Mouse (Mus musculus) kidney, embryonic 14.5 days (tissue): ENCODE measurements at regions not wholly inside any gene's neighbourhood (a gene's known extent, or its start where the extent isn't known, plus 50 kb on each side); places are given as distances from the start of the nearest gene placed in this dataset.

ENCODE experiments used
- ATAC-seq: fragments of 200-750 bp; cut with Nextera tagmentation; 2 replicates; pipeline ENCODE4 v1.8.0; 2017; ENCODE audit warnings: moderate number of reproducible peaks, mild to moderate bottlenecking, moderate TSS enrichment, moderate library complexity; ENCODE audit not compliant: low FRiP score, low TSS enrichment
- H3K27ac ChIP-seq: fragments of 300-500 bp; sonication (generic); 2 replicates; pipeline ENCODE4 v1.5.1; 2014; ENCODE audit warnings: low read depth, mild to moderate bottlenecking, low read length, moderate library complexity, mixed read lengths
- H3K27me3 ChIP-seq: fragments of 300-500 bp; sonication (generic); 2 replicates; pipeline ENCODE4 v1.6.1; 2014; ENCODE audit warnings: mild to moderate bottlenecking, low read length; ENCODE audit not compliant: control insufficient read depth, insufficient read depth
- H3K36me3 ChIP-seq: fragments of 300-500 bp; sonication (generic); 2 replicates; pipeline ENCODE4 v1.6.1; 2014; ENCODE audit warnings: low read length, mixed read lengths; ENCODE audit not compliant: control insufficient read depth, insufficient read depth
- H3K4me1 ChIP-seq: fragments of 300-500 bp; sonication (generic); 2 replicates; pipeline ENCODE4 v1.6.1; 2014; ENCODE audit warnings: low read length, mixed read lengths; ENCODE audit not compliant: control insufficient read depth, insufficient read depth
- H3K4me2 ChIP-seq: fragments of 300-500 bp; sonication (generic); replicated peaks from 2 replicates; pipeline ENCODE4 v1.6.1; 2014; ENCODE audit warnings: low read depth, mild to moderate bottlenecking, low read length
- H3K4me3 ChIP-seq: fragments of 300-500 bp; sonication (generic); 2 replicates; pipeline ENCODE4 v1.5.1; 2014; ENCODE audit warnings: mild to moderate bottlenecking, low read length
- H3K9ac ChIP-seq: fragments of 300-500 bp; sonication (generic); 2 replicates; pipeline ENCODE4 v1.6.1; 2014; ENCODE audit warnings: low read depth, mild to moderate bottlenecking, low read length, moderate library complexity
- H3K9me3 ChIP-seq: fragments of 300-500 bp; sonication (generic); 2 replicates; pipeline ENCODE4 v1.6.1; 2016; ENCODE audit warnings: low read length; ENCODE audit not compliant: control insufficient read depth
- WGBS: fragments of 180-500 bp; shearing (Covaris S2); extraction: QIAGEN DNeasy Blood & Tissue Kit; methylation state at CpG from one replicate; pipeline ENCODE4 v1.1.7; 2014; 5-methylcytosine and 5-hydroxymethylcytosine counted together

DNA sequence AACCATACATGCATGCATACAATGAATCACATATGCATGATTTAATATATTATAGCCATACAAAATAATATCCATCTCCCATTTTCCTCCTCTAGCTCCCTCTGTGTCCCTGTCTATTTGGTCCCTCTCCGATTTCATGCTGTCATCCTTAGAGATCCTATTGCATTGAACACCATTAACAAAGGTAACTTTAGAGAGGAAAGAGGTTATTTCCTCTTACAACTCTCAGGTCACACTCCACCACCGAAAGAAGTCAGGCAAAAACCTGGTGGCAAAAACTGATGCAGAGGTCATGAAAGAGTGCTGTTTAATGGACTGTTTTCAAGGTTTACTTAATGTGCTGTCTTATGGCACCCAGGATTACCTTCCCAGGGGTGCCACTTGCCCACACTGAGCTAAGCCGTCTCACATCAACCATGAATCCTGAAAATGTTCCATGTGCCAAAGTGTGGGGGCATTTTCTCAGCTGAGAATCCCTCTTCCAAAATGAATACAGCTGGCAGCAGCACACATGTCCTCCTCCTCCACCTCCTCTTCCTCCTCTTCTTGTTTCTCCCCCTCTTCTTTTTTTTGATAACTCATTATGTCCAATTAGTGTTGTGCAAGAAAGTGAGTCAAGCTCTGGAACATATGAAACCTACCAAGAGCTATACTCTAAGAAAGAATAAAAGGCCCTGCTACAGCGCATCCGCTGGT, 212.4 kb downstream of the Efhb start:
- no peak overlapping the region for H3K27ac ChIP-seq
- H3K4me1 ChIP-seq: no peaks in the 10 kb centered on the region
- H3K9ac ChIP-seq: no peak overlapping the region
- H3K4me3 ChIP-seq: no peak overlapping the region
- ATAC-seq: peak; percentile 57; the same call in 1 of the 2 replicates
- no peak overlapping the region for H3K4me2 ChIP-seq
- no peaks in the 10 kb centered on the region for H3K36me3 ChIP-seq
- no peaks in the 10 kb centered on the region for H3K9me3 ChIP-seq
- 58% methylated on average over 5 of the region's 5 CpGs for WGBS
- no peaks in the 10 kb centered on the region for H3K27me3 ChIP-seq

DNA sequence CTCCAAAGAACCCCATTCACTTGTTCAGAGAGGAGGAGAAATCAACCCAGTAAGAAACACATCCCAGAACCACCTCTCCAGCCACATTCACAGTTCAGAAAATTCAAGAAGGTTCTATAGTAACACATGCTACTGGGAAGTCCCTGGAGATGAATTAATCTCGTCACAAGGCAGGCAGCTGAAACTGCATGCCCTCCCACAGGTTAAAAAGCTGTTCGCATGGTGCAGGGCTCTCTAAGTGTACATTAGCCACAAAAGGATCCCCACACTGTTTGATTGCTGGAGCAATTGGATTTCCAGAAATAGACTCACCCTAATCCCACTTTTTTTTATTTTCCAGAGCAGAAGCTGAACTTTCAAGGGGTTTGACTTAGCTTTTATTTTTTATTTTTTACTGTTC, 214.6 kb downstream of the Efhb start:
- no peak overlapping the region for H3K4me3 ChIP-seq
- H3K36me3 ChIP-seq: no peaks in the 10 kb centered on the region
- H3K4me1 ChIP-seq: no peaks in the 10 kb centered on the region
- no peak overlapping the region for H3K4me2 ChIP-seq
- no peak for ATAC-seq
- H3K9me3 ChIP-seq: no peaks in the 10 kb centered on the region
- WGBS: 22% methylated on average over 2 of the region's 2 CpGs
- no peaks in the 10 kb centered on the region for H3K27me3 ChIP-seq
- no peak overlapping the region for H3K27ac ChIP-seq
- H3K9ac ChIP-seq: no peak overlapping the region

DNA sequence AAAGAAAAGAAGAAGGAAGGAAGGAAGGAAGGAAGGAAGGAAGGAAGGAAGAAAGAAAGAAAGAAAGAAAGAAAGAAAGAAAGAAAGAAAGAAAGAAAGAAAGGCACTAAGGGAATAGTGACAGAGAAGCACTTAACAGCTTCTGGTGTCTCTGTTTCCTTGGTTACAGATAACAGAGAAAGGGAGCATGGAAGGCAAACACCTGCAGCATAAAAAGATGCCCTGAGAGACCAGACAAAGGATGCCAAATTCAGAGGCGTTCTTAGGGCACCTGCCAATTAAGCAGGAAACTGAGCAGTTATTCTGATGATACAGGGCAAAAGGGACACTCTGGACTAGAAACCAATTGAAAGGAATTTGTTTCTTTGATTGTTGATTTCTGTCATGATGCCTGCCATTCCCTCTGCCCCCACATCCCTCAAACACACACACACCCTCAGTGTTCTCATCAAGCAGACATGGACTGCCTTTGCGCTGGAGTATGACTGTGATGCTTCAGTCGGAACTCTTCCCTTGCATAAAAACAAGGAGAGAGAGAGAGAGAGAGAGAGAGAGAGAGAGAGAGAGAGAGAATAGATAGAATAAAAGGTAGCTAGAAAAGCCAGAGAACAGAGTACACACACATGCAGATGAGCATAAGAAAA, 215.4 kb downstream of the Efhb start:
- Histone ChIP-seq H3K4me1 (no peaks in the 10 kb centered on the region), H3K36me3 (no peaks in the 10 kb centered on the region), H3K4me2 (no peak overlapping the region), H3K9ac (no peak overlapping the region), H3K4me3 (no peak overlapping the region), H3K9me3 (no peaks in the 10 kb centered on the region), H3K27ac (no peak overlapping the region), H3K27me3 (no peaks in the 10 kb centered on the region)
- ATAC-seq: no peak
- WGBS: 87% methylated on average over 3 of the region's 3 CpGs

DNA sequence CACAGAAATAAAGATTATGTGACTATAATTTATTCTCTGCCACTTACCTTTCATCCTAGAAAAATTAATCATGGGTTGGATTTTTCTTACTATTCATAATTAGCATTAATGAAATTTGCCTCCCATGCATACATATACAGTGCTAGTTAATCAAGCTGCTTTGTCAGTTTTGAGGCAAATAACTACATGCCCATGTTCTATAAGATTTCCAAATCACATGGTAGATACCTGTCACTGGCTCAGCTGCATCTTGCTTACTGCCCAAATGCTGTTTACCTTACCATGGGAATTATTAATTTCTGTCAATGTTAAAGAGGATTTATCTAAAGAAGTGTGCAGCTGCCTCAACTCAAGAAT, 252.7 kb downstream of the Efhb start:
- ATAC-seq: no peak
- Histone ChIP-seq H3K9ac (no peak overlapping the region), H3K4me3 (no peak overlapping the region), H3K36me3 (no peaks in the 10 kb centered on the region), H3K27me3 (no peaks in the 10 kb centered on the region), H3K9me3 (no peaks in the 10 kb centered on the region), H3K4me2 (no peak overlapping the region), H3K27ac (no peak overlapping the region), H3K4me1 (no peaks in the 10 kb centered on the region)

DNA sequence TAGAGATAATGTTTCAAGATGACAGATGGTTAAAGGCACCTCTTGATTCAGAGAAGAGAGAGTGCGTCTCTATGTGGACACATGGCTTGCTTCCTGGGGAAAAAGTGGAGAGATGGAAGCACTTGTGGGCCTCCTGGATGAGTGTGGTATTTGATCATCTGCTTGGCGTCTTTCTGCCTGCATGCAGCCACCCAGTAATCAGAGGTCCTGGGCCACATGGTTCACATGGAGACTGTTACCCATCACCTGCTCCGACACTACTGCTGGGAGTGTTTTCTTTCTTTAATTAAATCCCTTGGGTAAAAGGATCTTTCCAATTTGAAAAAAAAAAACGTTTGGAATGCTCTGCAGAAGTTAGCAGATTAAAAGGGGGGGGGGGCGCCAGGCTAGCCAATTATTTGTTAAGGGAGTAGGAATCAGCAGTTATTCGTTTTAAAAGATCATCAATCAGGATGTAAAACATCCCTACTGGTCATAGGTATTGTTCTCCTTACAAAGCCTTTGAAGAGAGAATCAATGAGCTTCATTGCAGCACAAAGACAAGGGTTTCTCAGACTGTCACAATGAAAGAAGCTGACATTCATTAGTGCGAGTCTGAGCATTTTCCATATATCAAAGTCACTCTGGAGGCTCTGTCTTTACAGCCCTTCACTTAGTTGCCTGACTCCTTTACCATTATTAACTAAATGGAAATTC, 253.3 kb downstream of the Efhb start:
- Histone ChIP-seq H3K36me3 (no peaks in the 10 kb centered on the region), H3K9me3 (no peaks in the 10 kb centered on the region), H3K4me2 (no peak overlapping the region), H3K27ac (no peak overlapping the region), H3K27me3 (no peaks in the 10 kb centered on the region), H3K9ac (no peak overlapping the region), H3K4me1 (no peaks in the 10 kb centered on the region), H3K4me3 (no peak overlapping the region)
- whole genome bisulfite sequencing: 39% methylated on average over 7 of the region's 7 CpGs
- no peak for ATAC-seq
